Comparison of ENCODE assay signal across 16 mouse cellular contexts in the genomic region with DNA sequence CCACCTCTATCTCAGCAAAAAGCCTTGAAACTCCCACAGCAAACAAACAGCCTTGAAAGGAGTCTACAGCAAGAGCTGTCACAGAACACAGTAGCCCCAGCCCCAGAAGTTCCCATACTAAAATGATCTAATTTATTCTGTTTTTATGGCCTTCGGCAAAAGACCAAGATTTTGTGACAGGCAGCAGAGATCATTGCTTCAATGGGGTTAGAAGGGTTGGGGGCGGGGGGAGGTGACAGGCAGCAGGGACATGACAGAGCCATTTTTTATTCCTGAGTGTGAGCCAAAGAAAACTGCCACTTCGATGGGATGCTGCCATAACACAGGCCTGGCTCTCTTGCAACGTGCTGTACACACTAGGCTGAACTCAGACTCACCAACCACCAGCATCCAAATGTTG.
A peak's percentile ranks its signal among the peaks of the same experiment; 100 is the strongest.
DNase-seq lines count a peak whose midpoint lies in the region; ATAC-seq and TF ChIP-seq lines count a peak whose summit lies in the region.
"Had no signal": no experiment of that assay in that cellular context is flagged by ENCODE, and none has a peak within 500 bp of the region (broad histone marks: within the 10 kb centered on the region; RNA-seq: fewer than 3 reads in every experiment).

No protein-coding gene starts in this region.

- H3K27ac ChIP-seq in forebrain, embryonic 13.5 days = no peak overlapping the region
- no peak overlapping the region for H3K27ac ChIP-seq in forebrain, embryonic 12.5 days
- peak overlapping the region; percentile 53; the same call in 1 of the 2 replicates for H3K27ac ChIP-seq in layer of hippocampus, adult 2 months
- H3K27ac ChIP-seq in intestine, embryonic 16.5 days (ENCODE audit: low read length) = no peak overlapping the region
- H3K27ac ChIP-seq: embryonic facial prominence, embryonic 10.5 days; hindbrain, embryonic 13.5 days; limb, embryonic 10.5 days; liver, embryonic 12.5 days; neural tube, embryonic 13.5 days had no signal

- no peak for TF ChIP-seq CTCF in layer of hippocampus, adult 2 months (conservative IDR thresholded peaks at IDR 0.05)

- 79% methylated on average over 4 of the region's 4 CpGs for WGBS in forebrain, embryonic 13.5 days
- WGBS in forebrain, embryonic 12.5 days = 78% methylated on average over 4 of the region's 4 CpGs
- 66% methylated on average over 4 of the region's 4 CpGs for WGBS in intestine, embryonic 16.5 days

- no peaks in the 10 kb centered on the region for H3K36me3 ChIP-seq in forebrain, embryonic 13.5 days (ENCODE audit: poor library complexity, severe bottlenecking)
- H3K36me3 ChIP-seq in forebrain, embryonic 12.5 days (replicated peaks) = no peaks in the 10 kb centered on the region
- no peaks in the 10 kb centered on the region for H3K36me3 ChIP-seq in intestine, embryonic 16.5 days (ENCODE audit: control insufficient read depth, insufficient read depth, low read length)
- H3K36me3 ChIP-seq: embryonic facial prominence, embryonic 10.5 days; hindbrain, embryonic 13.5 days; limb, embryonic 10.5 days; liver, embryonic 12.5 days; neural tube, embryonic 13.5 days had no signal

- peak; percentile 84; the same call in 1 of the 2 replicates for ATAC-seq in forebrain, embryonic 13.5 days
- no peak for ATAC-seq in forebrain, embryonic 12.5 days (ENCODE audit: low FRiP score)
- ATAC-seq in intestine, embryonic 16.5 days = no peak
- ATAC-seq: liver, embryonic 12.5 days had no signal

- no peak for DNase-seq in layer of hippocampus, adult 2 months (ENCODE audit: low spot score in 2 of 2)
- no peak for DNase-seq in layer of hippocampus, adult 11-12 months (ENCODE audit: low spot score)
- peak; percentile 43 for DNase-seq in retina, postnatal 1 day
- no peak for DNase-seq in retina, embryonic 14.5 days (ENCODE audit: low spot score)
- DNase-seq: cerebellum, postnatal 25 days; layer of hippocampus, postnatal 36 days; right cerebral cortex, postnatal 4 days had no signal

- H3K4me1 ChIP-seq in forebrain, embryonic 13.5 days = no peaks in the 10 kb centered on the region
- no peaks in the 10 kb centered on the region for H3K4me1 ChIP-seq in forebrain, embryonic 12.5 days
- H3K4me1 ChIP-seq in intestine, embryonic 16.5 days (ENCODE audit: control insufficient read depth, insufficient read depth, low read length) = 0 out of 2 replicates have a peak, but pooled peaks cover 3% of the 10 kb centered on the region
- H3K4me1 ChIP-seq: embryonic facial prominence, embryonic 10.5 days; hindbrain, embryonic 13.5 days; neural tube, embryonic 13.5 days had no signal

- no peaks in the 10 kb centered on the region for H3K9me3 ChIP-seq in forebrain, embryonic 13.5 days (replicated peaks)
- no peaks in the 10 kb centered on the region for H3K9me3 ChIP-seq in forebrain, embryonic 12.5 days
- no peaks in the 10 kb centered on the region for H3K9me3 ChIP-seq in intestine, embryonic 16.5 days (ENCODE audit: control insufficient read depth, low read length)
- H3K9me3 ChIP-seq: embryonic facial prominence, embryonic 10.5 days; hindbrain, embryonic 13.5 days; limb, embryonic 10.5 days; liver, embryonic 12.5 days; neural tube, embryonic 13.5 days had no signal

- H3K4me3 ChIP-seq in forebrain, embryonic 13.5 days = no peak overlapping the region
- H3K4me3 ChIP-seq in forebrain, embryonic 12.5 days (replicated peaks) = no peak overlapping the region
- no peak overlapping the region for H3K4me3 ChIP-seq in layer of hippocampus, adult 2 months
- no peak overlapping the region for H3K4me3 ChIP-seq in intestine, embryonic 16.5 days (ENCODE audit: low read length)
- H3K4me3 ChIP-seq: embryonic facial prominence, embryonic 10.5 days; erythroblast, embryonic 14.5 days; hindbrain, embryonic 13.5 days; limb, embryonic 10.5 days; liver, embryonic 12.5 days; neural tube, embryonic 13.5 days had no signal

- no peak overlapping the region for H3K4me2 ChIP-seq in forebrain, embryonic 13.5 days
- no peak overlapping the region for H3K4me2 ChIP-seq in forebrain, embryonic 12.5 days
- no peak overlapping the region for H3K4me2 ChIP-seq in intestine, embryonic 16.5 days (ENCODE audit: low read depth, low read length)
- H3K4me2 ChIP-seq: hindbrain, embryonic 13.5 days; liver, embryonic 12.5 days; neural tube, embryonic 13.5 days had no signal

- no peak overlapping the region for H3K9ac ChIP-seq in forebrain, embryonic 13.5 days
- H3K9ac ChIP-seq in forebrain, embryonic 12.5 days = no peak overlapping the region
- no peak overlapping the region for H3K9ac ChIP-seq in intestine, embryonic 16.5 days (ENCODE audit: low read depth, low read length)
- H3K9ac ChIP-seq: hindbrain, embryonic 13.5 days; liver, embryonic 12.5 days; neural tube, embryonic 13.5 days had no signal

- H3K27me3 ChIP-seq in forebrain, embryonic 13.5 days = no peaks in the 10 kb centered on the region
- no peaks in the 10 kb centered on the region for H3K27me3 ChIP-seq in forebrain, embryonic 12.5 days
- no peaks in the 10 kb centered on the region for H3K27me3 ChIP-seq in intestine, embryonic 16.5 days (replicated peaks; ENCODE audit: control insufficient read depth, insufficient read depth, low read length)
- H3K27me3 ChIP-seq: hindbrain, embryonic 13.5 days; liver, embryonic 12.5 days; neural tube, embryonic 13.5 days had no signal
